Mouse (Mus musculus): Measurements from ENCODE around the gene 1700018F24Rik. TPM values are rescaled to one million over a fixed set of nuclear protein-coding genes. Genes with fewer than 3 reads are reported as not detected.
"Not testable (repeated sequence)": the region's sequence is repeated elsewhere in the genome, so short reads cannot be mapped to it uniquely, and the experiment has no call there.

The 1700018F24Rik gene
- polyA plus RNA-seq, 1 experiment from 2014 or later = not detected

DNA sequence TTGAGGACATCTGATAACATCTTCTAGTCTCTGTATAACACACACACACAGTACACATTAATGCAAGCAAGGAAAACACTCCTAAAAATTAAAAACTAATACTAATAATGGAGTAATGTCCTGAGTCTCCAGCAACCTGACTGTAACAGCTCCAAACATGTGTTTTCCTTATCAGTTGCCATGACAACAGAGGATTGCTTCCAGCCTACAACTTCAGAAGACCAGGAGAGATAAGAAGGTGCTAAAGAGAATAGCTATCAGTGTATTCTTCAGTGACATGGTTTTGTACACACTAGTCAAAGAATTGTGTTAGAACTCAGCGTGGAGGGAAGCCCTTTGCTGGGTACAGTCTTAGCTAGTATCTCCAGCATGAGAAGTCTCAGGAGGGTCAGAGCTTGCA, 22.1 kb upstream of the 1700018F24Rik start:
- ATAC-seq (ENCODE audit: insufficient read depth, low FRiP score); H3K9ac ChIP-seq (ENCODE audit: low read length); H3K27ac ChIP-seq (ENCODE audit: low read length): not testable (repeated sequence)

DNA sequence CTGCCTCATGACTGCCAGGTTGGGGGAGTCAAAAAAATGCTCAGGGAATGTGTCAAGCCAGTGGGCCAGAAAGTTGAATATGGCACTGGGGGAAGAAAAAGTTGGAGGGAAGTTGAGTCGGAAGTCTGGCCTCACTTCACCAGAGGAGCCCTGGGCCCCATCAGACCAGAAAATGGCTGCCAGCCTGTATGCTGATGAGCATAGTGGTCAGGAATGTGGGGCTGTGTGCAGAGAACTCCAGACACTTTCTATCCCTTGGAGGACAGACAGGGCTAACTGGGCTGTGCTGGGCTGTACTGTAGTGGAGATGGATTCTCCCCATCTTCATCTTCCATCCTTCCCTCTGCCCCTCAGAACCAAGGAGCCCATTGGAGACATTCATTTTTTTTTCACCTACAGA, 12.3 kb upstream of the 1700018F24Rik start:
- H3K36me3 ChIP-seq (ENCODE audit: control insufficient read depth, insufficient read depth, low read length); H3K4me2 ChIP-seq (ENCODE audit: low read depth, low read length); ATAC-seq (ENCODE audit: insufficient read depth, low FRiP score); H3K27me3 ChIP-seq (ENCODE audit: control insufficient read depth, insufficient read depth, low read length); H3K9me3 ChIP-seq (replicated peaks; ENCODE audit: control insufficient read depth, low read length); H3K9ac ChIP-seq (ENCODE audit: low read length); H3K4me3 ChIP-seq (replicated peaks; ENCODE audit: low read length); H3K4me1 ChIP-seq (ENCODE audit: control insufficient read depth, insufficient read depth, low read length); H3K27ac ChIP-seq (ENCODE audit: low read length): not testable (repeated sequence)
- 79% methylated on average over 1 of the region's 1 CpGs for WGBS

More for the DNA sequence above, 22.1 kb upstream of the 1700018F24Rik start:
- not testable (repeated sequence) for H3K4me2 ChIP-seq (ENCODE audit: low read depth, low read length); H3K36me3 ChIP-seq (ENCODE audit: control insufficient read depth, insufficient read depth, low read length); H3K4me1 ChIP-seq (ENCODE audit: control insufficient read depth, insufficient read depth, low read length); H3K4me3 ChIP-seq (replicated peaks; ENCODE audit: low read length); H3K27me3 ChIP-seq (ENCODE audit: control insufficient read depth, insufficient read depth, low read length); H3K9me3 ChIP-seq (replicated peaks; ENCODE audit: control insufficient read depth, low read length)
- 33% methylated on average over 1 of the region's 1 CpGs for WGBS

DNA sequence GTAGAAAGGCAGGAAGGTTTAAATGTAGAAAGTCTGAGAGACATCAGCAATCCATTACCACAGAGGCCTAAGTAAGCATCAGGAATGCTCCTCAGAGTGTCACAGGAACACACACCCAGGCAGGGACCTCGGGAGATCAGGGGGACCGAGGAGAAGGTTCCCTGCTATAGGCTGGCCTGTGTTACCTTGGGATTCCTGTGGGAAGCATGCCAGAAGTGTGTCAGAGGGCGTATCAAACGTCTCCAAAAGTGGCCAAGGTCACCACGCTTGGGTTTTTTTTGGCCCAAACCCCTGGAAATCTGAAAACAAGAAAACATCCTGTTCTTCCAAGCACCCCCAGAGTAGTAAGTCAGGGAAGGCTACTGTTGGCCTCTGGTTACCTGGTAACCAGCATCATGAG, 10.4 kb upstream of the 1700018F24Rik start, which contains the start of gene Gm4871:
TSS of gene Gm4871 (minus strand) at position 364 of the 400 bp plus-strand sequence.
- not testable (repeated sequence) for H3K9ac ChIP-seq (ENCODE audit: low read length); H3K27ac ChIP-seq (ENCODE audit: low read length); H3K4me1 ChIP-seq (ENCODE audit: control insufficient read depth, insufficient read depth, low read length); H3K4me3 ChIP-seq (replicated peaks; ENCODE audit: low read length); H3K36me3 ChIP-seq (ENCODE audit: control insufficient read depth, insufficient read depth, low read length); H3K27me3 ChIP-seq (ENCODE audit: control insufficient read depth, insufficient read depth, low read length); H3K4me2 ChIP-seq (ENCODE audit: low read depth, low read length); H3K9me3 ChIP-seq (replicated peaks; ENCODE audit: control insufficient read depth, low read length); ATAC-seq (ENCODE audit: insufficient read depth, low FRiP score)
- WGBS = 55% methylated on average over 5 of the region's 5 CpGs

GRCm38 (mm10) chr5:145041628-145042027, 1.2 kb upstream of the 1700018F24Rik start:
- H3K4me1 ChIP-seq (ENCODE audit: control insufficient read depth, insufficient read depth, low read length) = no peaks in the 10 kb centered on the region
- no peaks in the 10 kb centered on the region for H3K36me3 ChIP-seq (ENCODE audit: control insufficient read depth, insufficient read depth, low read length)
- H3K4me3 ChIP-seq (replicated peaks; ENCODE audit: low read length) = no peak overlapping the region
- H3K9me3 ChIP-seq (replicated peaks; ENCODE audit: control insufficient read depth, low read length) = no peaks in the 10 kb centered on the region
- 41% methylated on average over 4 of the region's 4 CpGs for WGBS
- no peak for ATAC-seq (ENCODE audit: insufficient read depth, low FRiP score)
- no peak overlapping the region for H3K4me2 ChIP-seq (ENCODE audit: low read depth, low read length)
- H3K27me3 ChIP-seq (ENCODE audit: control insufficient read depth, insufficient read depth, low read length) = no peaks in the 10 kb centered on the region
- H3K9ac ChIP-seq (ENCODE audit: low read length) = no peak overlapping the region
- no peak overlapping the region for H3K27ac ChIP-seq (ENCODE audit: low read length)

GRCm38 (mm10) chr5:145054187-145054586, 11.4 kb downstream of the 1700018F24Rik start:
- H3K9me3 ChIP-seq (replicated peaks; ENCODE audit: control insufficient read depth, low read length); H3K36me3 ChIP-seq (ENCODE audit: control insufficient read depth, insufficient read depth, low read length); H3K4me2 ChIP-seq (ENCODE audit: low read depth, low read length); H3K9ac ChIP-seq (ENCODE audit: low read length); H3K27ac ChIP-seq (ENCODE audit: low read length); H3K27me3 ChIP-seq (ENCODE audit: control insufficient read depth, insufficient read depth, low read length); H3K4me1 ChIP-seq (ENCODE audit: control insufficient read depth, insufficient read depth, low read length); H3K4me3 ChIP-seq (replicated peaks; ENCODE audit: low read length); ATAC-seq (ENCODE audit: insufficient read depth, low FRiP score): not testable (repeated sequence)
- WGBS = 53% methylated on average over 3 of the region's 3 CpGs

- Histone ChIP-seq H3K4me3 (replicated peaks; ENCODE audit: low read length) (no peak overlapping the region), H3K27ac (ENCODE audit: low read length) (no peak overlapping the region), H3K36me3 (ENCODE audit: control insufficient read depth, insufficient read depth, low read length) (no peaks in the 10 kb centered on the region), H3K4me2 (ENCODE audit: low read depth, low read length) (no peak overlapping the region), H3K27me3 (ENCODE audit: control insufficient read depth, insufficient read depth, low read length) (no peaks in the 10 kb centered on the region), H3K4me1 (ENCODE audit: control insufficient read depth, insufficient read depth, low read length) (no peaks in the 10 kb centered on the region), H3K9ac (ENCODE audit: low read length) (no peak overlapping the region), H3K9me3 (replicated peaks; ENCODE audit: control insufficient read depth, low read length) (no peaks in the 10 kb centered on the region)
- no peak for ATAC-seq (ENCODE audit: insufficient read depth, low FRiP score)
- 87% methylated on average over 8 of the region's 8 CpGs for WGBS
Observed at GRCm38 (mm10) chr5:145057907-145058306, 15.1 kb downstream of the 1700018F24Rik start.

DNA sequence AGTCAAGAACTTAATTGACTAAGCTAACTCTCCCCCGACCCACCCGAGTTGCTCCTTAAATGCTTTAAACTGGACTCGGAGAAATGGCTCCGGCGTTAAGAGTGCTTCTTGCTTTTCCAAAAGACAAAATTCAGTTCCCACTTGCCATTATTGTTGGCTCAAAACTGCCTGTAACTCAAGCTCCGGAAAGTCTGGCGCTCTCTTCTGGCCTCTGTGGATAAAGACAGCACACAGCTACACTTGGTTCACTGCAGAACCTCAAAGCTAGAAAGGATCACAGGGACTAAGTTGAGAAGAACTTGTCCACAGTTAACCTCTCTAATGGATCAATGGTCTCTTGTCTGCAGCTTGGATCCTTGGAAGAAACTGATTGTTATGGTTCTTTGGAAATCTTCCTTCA, 15.9 kb downstream of the 1700018F24Rik start:
- no peaks in the 10 kb centered on the region for H3K9me3 ChIP-seq (replicated peaks; ENCODE audit: control insufficient read depth, low read length)
- H3K27me3 ChIP-seq (ENCODE audit: control insufficient read depth, insufficient read depth, low read length) = no peaks in the 10 kb centered on the region
- no peak overlapping the region for H3K4me3 ChIP-seq (replicated peaks; ENCODE audit: low read length)
- no peaks in the 10 kb centered on the region for H3K36me3 ChIP-seq (ENCODE audit: control insufficient read depth, insufficient read depth, low read length)
- 89% methylated on average over 7 of the region's 7 CpGs for WGBS
- H3K9ac ChIP-seq (ENCODE audit: low read length) = no peak overlapping the region
- H3K27ac ChIP-seq (ENCODE audit: low read length) = no peak overlapping the region
- no peak overlapping the region for H3K4me2 ChIP-seq (ENCODE audit: low read depth, low read length)
- H3K4me1 ChIP-seq (ENCODE audit: control insufficient read depth, insufficient read depth, low read length) = no peaks in the 10 kb centered on the region
- ATAC-seq (ENCODE audit: insufficient read depth, low FRiP score) = no peak

DNA sequence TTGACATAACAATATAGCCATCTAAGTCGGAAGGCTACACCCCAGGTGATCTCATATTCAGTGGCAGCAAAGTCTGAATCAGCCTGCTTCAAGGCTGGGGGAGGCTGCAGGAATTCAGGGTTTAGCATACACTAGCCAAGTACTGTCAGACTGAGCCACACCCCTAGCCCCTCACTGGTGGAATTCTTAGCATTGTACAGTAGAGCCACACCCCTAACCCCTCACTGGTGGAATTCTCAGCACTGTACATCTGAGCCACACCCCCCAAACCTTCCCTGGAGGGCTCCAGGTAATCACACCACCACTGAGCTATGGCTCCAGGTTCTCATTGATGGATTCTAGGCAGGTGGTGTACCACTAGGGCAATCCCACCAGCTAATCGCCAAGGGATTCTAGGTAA, 16.7 kb downstream of the 1700018F24Rik start:
- Histone ChIP-seq H3K4me2 (ENCODE audit: low read depth, low read length) (no peak overlapping the region), H3K36me3 (ENCODE audit: control insufficient read depth, insufficient read depth, low read length) (no peaks in the 10 kb centered on the region), H3K27me3 (ENCODE audit: control insufficient read depth, insufficient read depth, low read length) (no peaks in the 10 kb centered on the region), H3K9me3 (replicated peaks; ENCODE audit: control insufficient read depth, low read length) (no peaks in the 10 kb centered on the region), H3K9ac (ENCODE audit: low read length) (no peak overlapping the region), H3K4me1 (ENCODE audit: control insufficient read depth, insufficient read depth, low read length) (no peaks in the 10 kb centered on the region), H3K27ac (ENCODE audit: low read length) (no peak overlapping the region), H3K4me3 (replicated peaks; ENCODE audit: low read length) (no peak overlapping the region)
- no peak for ATAC-seq (ENCODE audit: insufficient read depth, low FRiP score)
- WGBS = 63% methylated on average over 2 of the region's 2 CpGs

GRCm38 (mm10) chr5:145064765-145065340, 22.1 kb downstream of the 1700018F24Rik start:
- no peaks in the 10 kb centered on the region for H3K27me3 ChIP-seq (ENCODE audit: control insufficient read depth, insufficient read depth, low read length)
- no peak overlapping the region for H3K4me2 ChIP-seq (ENCODE audit: low read depth, low read length)
- no peak overlapping the region for H3K9ac ChIP-seq (ENCODE audit: low read length)
- 89% methylated on average over 1 of the region's 1 CpGs for WGBS
- H3K9me3 ChIP-seq (replicated peaks; ENCODE audit: control insufficient read depth, low read length) = no peaks in the 10 kb centered on the region
- no peak overlapping the region for H3K27ac ChIP-seq (ENCODE audit: low read length)
- no peak for ATAC-seq (ENCODE audit: insufficient read depth, low FRiP score)
- H3K36me3 ChIP-seq (ENCODE audit: control insufficient read depth, insufficient read depth, low read length) = no peaks in the 10 kb centered on the region
- no peaks in the 10 kb centered on the region for H3K4me1 ChIP-seq (ENCODE audit: control insufficient read depth, insufficient read depth, low read length)
- no peak overlapping the region for H3K4me3 ChIP-seq (replicated peaks; ENCODE audit: low read length)

Data from stomach, embryonic 16.5 days (tissue).